Mouse (Mus musculus): Measurements from ENCODE around the gene Notum.

DNA sequence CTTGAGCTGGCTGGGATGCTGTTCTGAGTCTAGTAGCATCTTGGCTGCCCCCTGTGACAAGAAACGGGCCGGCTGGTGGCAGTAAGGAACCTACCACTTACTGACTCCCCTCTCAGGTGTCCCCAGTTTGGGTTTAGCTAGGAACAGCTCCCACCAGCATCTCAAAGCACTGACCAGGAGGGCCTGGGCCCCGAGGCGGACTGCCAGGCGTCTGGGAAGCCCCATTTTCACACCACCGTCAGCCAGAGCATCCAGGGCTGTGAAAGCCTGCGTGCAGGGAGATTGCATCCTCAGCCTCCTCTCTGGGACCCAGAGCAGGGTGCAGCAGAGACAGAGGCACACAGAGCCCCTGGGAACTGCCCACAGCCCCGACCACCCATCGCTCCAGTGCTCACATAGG is 19.7 kb downstream of the Notum start:
- TF ChIP-seq CTCF (IDR thresholded peaks at IDR 0.05; ENCODE audit: low read depth) (no peak), EP300 (IDR thresholded peaks at IDR 0.05; ENCODE audit: low read depth) (no peak)
